Mouse (Mus musculus): ENCODE measurements around the gene Phactr4. TPM values are rescaled to one million over a fixed set of nuclear protein-coding genes. Genes with fewer than 3 reads are reported as not detected.

The Phactr4 gene
- polyA plus RNA-seq, 1 experiment: 11.3 TPM

- Histone ChIP-seq H3K27me3 (ENCODE audit: control insufficient read depth, insufficient read depth, low read length) (no peaks in the 10 kb centered on the region), H3K27ac (ENCODE audit: control insufficient read depth, insufficient read depth, low read length) (no peak overlapping the region), H3K4me3 (ENCODE audit: control insufficient read depth, insufficient read depth, low read length) (no peak overlapping the region), H3K36me3 (ENCODE audit: control insufficient read depth, insufficient read depth, low read length) (no peaks in the 10 kb centered on the region), H3K4me1 (replicated peaks; ENCODE audit: control insufficient read depth, insufficient read depth, low read length) (no peaks in the 10 kb centered on the region)
- 92% methylated on average over 5 of the region's 5 CpGs for WGBS
- DNase-seq: no peak
- no peak for TF ChIP-seq CTCF (IDR thresholded peaks at IDR 0.05; ENCODE audit: borderline replicate concordance, control insufficient read depth, extremely low read depth, insufficient read depth, low read length, poor library complexity)
- TF ChIP-seq POLR2A (IDR thresholded peaks at IDR 0.05; ENCODE audit: control insufficient read depth, extremely low read depth, insufficient read depth, low read length, poor library complexity): no peak
Measured at GRCm38 (mm10) chr4:132403063-132403660, 19.1 kb downstream of the Phactr4 start.

- 97% methylated on average over 9 of the region's 9 CpGs for WGBS
- no peak overlapping the region for H3K4me3 ChIP-seq (ENCODE audit: control insufficient read depth, insufficient read depth, low read length)
- TF ChIP-seq CTCF (IDR thresholded peaks at IDR 0.05; ENCODE audit: borderline replicate concordance, control insufficient read depth, extremely low read depth, insufficient read depth, low read length, poor library complexity): no peak
- TF ChIP-seq POLR2A (IDR thresholded peaks at IDR 0.05; ENCODE audit: control insufficient read depth, extremely low read depth, insufficient read depth, low read length, poor library complexity): no peak
- H3K36me3 ChIP-seq (ENCODE audit: control insufficient read depth, insufficient read depth, low read length): no peaks in the 10 kb centered on the region
- no peaks in the 10 kb centered on the region for H3K27me3 ChIP-seq (ENCODE audit: control insufficient read depth, insufficient read depth, low read length)
- no peak for DNase-seq
- no peak overlapping the region for H3K27ac ChIP-seq (ENCODE audit: control insufficient read depth, insufficient read depth, low read length)
- no peaks in the 10 kb centered on the region for H3K4me1 ChIP-seq (replicated peaks; ENCODE audit: control insufficient read depth, insufficient read depth, low read length)
Measured at GRCm38 (mm10) chr4:132401016-132401415, 21.3 kb downstream of the Phactr4 start.

- TF ChIP-seq CTCF (IDR thresholded peaks at IDR 0.05; ENCODE audit: borderline replicate concordance, control insufficient read depth, extremely low read depth, insufficient read depth, low read length, poor library complexity) (no peak), POLR2A (IDR thresholded peaks at IDR 0.05; ENCODE audit: control insufficient read depth, extremely low read depth, insufficient read depth, low read length, poor library complexity) (no peak)
- H3K4me3 ChIP-seq (ENCODE audit: control insufficient read depth, insufficient read depth, low read length): no peak overlapping the region
- H3K4me1 ChIP-seq (replicated peaks; ENCODE audit: control insufficient read depth, insufficient read depth, low read length): no peaks in the 10 kb centered on the region
- H3K27me3 ChIP-seq (ENCODE audit: control insufficient read depth, insufficient read depth, low read length): no peaks in the 10 kb centered on the region
- no peak overlapping the region for H3K27ac ChIP-seq (ENCODE audit: control insufficient read depth, insufficient read depth, low read length)
- H3K36me3 ChIP-seq (ENCODE audit: control insufficient read depth, insufficient read depth, low read length): no peaks in the 10 kb centered on the region
- WGBS: 93% methylated on average over 5 of the region's 5 CpGs
- DNase-seq: no peak
Measured at GRCm38 (mm10) chr4:132398863-132399262, 23.4 kb downstream of the Phactr4 start.

- TF ChIP-seq POLR2A (IDR thresholded peaks at IDR 0.05; ENCODE audit: control insufficient read depth, extremely low read depth, insufficient read depth, low read length, poor library complexity): no peak
- TF ChIP-seq CTCF (IDR thresholded peaks at IDR 0.05; ENCODE audit: borderline replicate concordance, control insufficient read depth, extremely low read depth, insufficient read depth, low read length, poor library complexity): no peak
- Histone ChIP-seq H3K27ac (ENCODE audit: control insufficient read depth, insufficient read depth, low read length) (no peak overlapping the region), H3K36me3 (ENCODE audit: control insufficient read depth, insufficient read depth, low read length) (no peaks in the 10 kb centered on the region), H3K27me3 (ENCODE audit: control insufficient read depth, insufficient read depth, low read length) (no peaks in the 10 kb centered on the region), H3K4me1 (replicated peaks; ENCODE audit: control insufficient read depth, insufficient read depth, low read length) (no peaks in the 10 kb centered on the region), H3K4me3 (ENCODE audit: control insufficient read depth, insufficient read depth, low read length) (no peak overlapping the region)
- no peak for DNase-seq
- WGBS: 36% methylated on average over 11 of the region's 11 CpGs
Measured at GRCm38 (mm10) chr4:132398045-132398774, 24.1 kb downstream of the Phactr4 start.

GRCm38 (mm10) chr4:132397120-132397519 is 25.2 kb downstream of the Phactr4 start:
- H3K27me3 ChIP-seq (ENCODE audit: control insufficient read depth, insufficient read depth, low read length): no peaks in the 10 kb centered on the region
- H3K27ac ChIP-seq (ENCODE audit: control insufficient read depth, insufficient read depth, low read length): no peak overlapping the region
- TF ChIP-seq CTCF (IDR thresholded peaks at IDR 0.05; ENCODE audit: borderline replicate concordance, control insufficient read depth, extremely low read depth, insufficient read depth, low read length, poor library complexity) (no peak), POLR2A (IDR thresholded peaks at IDR 0.05; ENCODE audit: control insufficient read depth, extremely low read depth, insufficient read depth, low read length, poor library complexity) (no peak)
- no peaks in the 10 kb centered on the region for H3K36me3 ChIP-seq (ENCODE audit: control insufficient read depth, insufficient read depth, low read length)
- H3K4me1 ChIP-seq (replicated peaks; ENCODE audit: control insufficient read depth, insufficient read depth, low read length): no peaks in the 10 kb centered on the region
- no peak overlapping the region for H3K4me3 ChIP-seq (ENCODE audit: control insufficient read depth, insufficient read depth, low read length)
- DNase-seq: no peak
- WGBS: 95% methylated on average over 3 of the region's 3 CpGs

GRCm38 (mm10) chr4:132396251-132396650 is 26.0 kb downstream of the Phactr4 start:
- 96% methylated on average over 7 of the region's 7 CpGs for WGBS
- TF ChIP-seq CTCF (IDR thresholded peaks at IDR 0.05; ENCODE audit: borderline replicate concordance, control insufficient read depth, extremely low read depth, insufficient read depth, low read length, poor library complexity) (no peak), POLR2A (IDR thresholded peaks at IDR 0.05; ENCODE audit: control insufficient read depth, extremely low read depth, insufficient read depth, low read length, poor library complexity) (no peak)
- no peak overlapping the region for H3K4me3 ChIP-seq (ENCODE audit: control insufficient read depth, insufficient read depth, low read length)

More at GRCm38 (mm10) chr4:132396251-132396650, 26.0 kb downstream of the Phactr4 start:
- no peaks in the 10 kb centered on the region for H3K27me3 ChIP-seq (ENCODE audit: control insufficient read depth, insufficient read depth, low read length)
- no peak overlapping the region for H3K27ac ChIP-seq (ENCODE audit: control insufficient read depth, insufficient read depth, low read length)
- no peaks in the 10 kb centered on the region for H3K4me1 ChIP-seq (replicated peaks; ENCODE audit: control insufficient read depth, insufficient read depth, low read length)
- DNase-seq: no peak
- H3K36me3 ChIP-seq (ENCODE audit: control insufficient read depth, insufficient read depth, low read length): no peaks in the 10 kb centered on the region

Measured in thymus, adult 2 months (tissue).